Mouse (Mus musculus): Measurements from ENCODE around the gene Gm3776.

DNA sequence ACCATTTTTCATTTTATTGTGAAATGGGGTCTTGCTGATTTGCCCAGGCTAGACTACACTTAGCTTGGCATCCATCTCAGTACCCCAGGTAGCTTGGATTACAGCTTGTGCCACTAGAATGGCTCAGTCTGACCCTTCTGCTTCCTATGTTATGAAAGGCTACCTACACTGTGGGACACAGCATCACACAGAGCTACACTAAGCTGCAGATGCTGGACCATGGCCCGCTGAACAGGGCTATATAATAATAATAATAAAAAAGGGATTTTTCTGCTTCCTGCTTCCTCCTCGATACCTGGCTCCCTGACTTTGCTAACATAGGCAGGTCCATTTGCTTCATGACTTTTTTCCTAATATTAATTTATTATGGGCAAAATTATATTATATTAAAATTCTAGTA is 32.5 kb upstream of the Gm3776 start:
- TF ChIP-seq CTCF (IDR thresholded peaks at IDR 0.05; ENCODE audit: extremely low read depth, insufficient read depth, low read length) (no peak), POLR2A (IDR thresholded peaks at IDR 0.05; ENCODE audit: extremely low read depth, insufficient read depth, low read length) (no peak)
